Mouse (Mus musculus) spleen, postnatal 36 days (tissue): ENCODE data around the gene Lrrc46.

Source experiments
- DNase-seq, 2 experiments: peaks; one replicate each; pipeline ENCODE4 v3.0.0; 2022; ENCODE audit warnings: low spot score in 2 of 2, mixed read lengths in 1 of 2

Gene Lrrc46

DNA sequence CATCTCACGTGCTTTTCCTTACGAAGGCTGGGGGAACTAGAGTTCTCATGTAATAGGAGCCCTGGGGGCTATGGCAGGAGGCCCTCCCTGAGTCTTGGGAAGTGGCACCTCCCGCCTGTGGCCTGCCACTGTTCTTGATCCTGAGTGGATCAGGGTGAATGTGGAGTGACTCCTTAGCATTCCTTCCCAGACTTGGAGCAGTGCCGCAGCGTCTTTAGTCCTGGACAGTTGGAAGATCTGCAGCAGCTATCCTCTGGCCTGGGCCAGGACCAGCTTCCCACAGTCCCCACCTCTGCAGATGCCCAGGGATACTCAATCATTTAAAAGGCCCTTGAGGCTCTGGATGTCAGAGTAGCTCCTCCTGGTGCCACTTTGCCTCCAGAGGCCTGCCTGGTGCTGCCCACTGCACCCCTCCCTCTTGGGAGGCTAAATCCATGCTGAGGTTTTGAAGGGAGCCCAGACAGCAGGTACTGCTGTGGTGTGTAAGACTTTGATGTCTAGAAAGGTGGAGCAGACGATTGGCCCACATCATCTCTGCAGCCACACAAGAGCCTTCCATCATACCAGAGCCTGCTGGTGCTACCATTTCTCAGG lies 8.4 kb upstream of the Lrrc46 start:
- DNase-seq, result no peak

DNA sequence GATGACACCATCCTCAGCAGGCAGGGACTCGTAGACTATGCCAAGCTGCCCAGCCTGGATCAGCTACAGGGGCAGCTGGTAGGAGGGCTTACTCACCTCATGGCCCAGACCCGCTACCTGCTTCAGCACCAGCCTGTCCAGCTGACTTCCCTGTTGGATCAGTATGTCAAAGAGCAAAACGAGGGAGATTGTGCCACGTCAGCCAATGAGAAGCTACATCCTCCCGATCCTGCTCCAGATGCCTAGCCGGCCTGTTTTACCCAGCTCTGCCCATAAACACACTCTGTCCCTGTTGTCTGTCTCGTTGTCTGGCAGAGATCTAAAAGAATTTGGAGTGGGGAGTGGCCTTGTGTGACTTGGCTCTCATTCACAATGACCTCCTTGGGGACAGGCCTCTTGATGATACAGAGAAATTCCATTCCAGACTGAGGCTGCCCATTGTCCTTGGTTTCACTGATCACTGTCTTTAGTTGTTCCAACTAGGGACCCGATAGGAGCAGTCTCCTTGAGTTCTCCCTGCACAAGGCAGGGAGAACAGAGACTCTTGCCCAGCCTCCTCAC lies 7.0 kb upstream of the Lrrc46 start:
- DNase-seq, result no peak

DNA sequence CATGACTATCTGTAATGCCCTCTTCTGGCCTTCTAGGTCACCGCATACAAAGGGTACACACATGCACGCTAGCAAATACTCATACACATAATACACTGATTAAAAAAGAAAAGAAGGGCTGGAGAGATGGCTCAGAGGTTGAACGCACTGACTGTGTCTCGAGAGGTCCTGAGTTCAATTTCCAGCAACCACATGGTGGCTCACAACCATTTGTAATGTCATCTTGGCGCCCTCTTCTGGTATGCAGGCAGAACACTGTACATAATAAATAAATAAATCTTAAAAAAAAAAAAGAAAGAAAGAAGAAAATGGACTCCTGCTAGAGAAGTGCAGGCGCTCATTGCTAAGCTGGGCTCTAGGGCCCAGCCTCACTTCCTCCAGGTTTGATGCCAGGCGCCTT lies 4.7 kb upstream of the Lrrc46 start:
- DNase-seq, result no peak

DNA sequence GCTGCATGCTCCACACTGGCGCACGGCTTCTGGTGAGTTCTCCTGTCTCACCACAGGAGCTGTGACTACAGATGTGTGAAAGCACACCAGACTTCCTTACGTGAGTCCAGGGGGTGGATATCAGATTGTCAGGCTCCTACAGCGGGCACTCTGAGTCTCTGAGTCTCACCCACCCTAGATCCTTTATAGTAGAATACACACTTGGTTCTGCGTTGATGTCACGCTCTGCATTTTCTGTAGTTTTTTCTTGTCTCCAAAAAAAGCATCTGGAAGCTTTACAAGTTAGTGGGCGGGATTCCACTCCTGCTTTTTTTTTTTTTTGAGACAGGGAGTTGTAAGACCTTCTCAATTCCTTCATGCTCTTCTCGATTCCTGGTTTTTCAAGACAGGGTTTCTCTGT lies 3.7 kb upstream of the Lrrc46 start:
- no peak for DNase-seq

DNA sequence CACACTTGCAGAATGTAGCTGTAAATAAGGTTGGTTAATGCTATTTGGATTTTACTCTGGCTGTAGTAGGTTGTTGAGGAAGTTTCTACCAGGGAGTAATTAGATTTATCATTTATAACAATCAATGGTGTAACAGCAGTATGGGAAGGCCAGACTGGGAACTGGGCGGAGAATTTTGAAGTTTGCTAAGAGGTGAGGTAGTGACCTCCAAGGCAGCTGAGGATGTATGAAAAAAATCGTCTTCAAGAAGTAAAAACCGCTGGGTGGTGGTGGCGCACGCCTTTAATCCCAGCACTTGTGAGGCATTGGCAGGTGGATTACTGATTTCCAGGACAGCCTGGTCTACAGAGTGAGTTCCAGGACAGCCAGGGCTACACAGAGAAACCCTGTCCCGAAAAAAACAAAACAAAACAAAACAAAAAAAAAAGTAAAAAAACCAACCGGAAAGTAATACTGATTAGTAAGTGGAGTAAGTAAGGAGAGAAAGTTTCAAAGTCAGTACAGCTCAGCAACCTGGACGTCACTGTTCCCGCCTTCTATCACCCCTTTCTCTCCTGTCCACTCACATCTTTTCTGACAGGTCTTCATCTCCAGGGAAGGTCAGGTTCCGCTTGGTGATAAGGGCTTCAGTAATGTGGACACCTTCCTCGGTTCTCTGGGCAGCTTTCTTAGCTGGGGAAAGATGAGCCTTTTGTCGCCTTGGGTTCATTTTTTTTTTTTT lies 746 bp downstream of the Lrrc46 start:
- no peak for DNase-seq

DNA sequence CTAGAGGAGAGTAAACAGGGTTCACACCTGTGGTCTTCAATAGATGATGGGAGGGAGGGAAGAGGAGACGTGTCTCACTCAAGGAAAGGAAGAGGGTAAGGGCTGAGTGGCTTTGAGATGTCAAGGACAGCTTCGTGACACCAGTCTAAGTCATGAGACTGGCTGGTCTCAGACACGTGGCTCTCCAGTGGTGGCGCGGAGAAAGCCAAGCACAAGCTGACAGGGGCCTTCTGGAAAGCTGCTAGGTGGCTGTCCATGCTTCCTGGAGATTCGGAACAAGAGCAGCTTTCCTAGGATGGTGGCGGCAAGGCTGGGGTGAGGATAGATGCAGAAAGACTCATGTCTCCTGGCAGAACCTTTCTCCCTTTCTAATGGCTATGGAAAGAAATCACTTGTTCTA lies 2.3 kb downstream of the Lrrc46 start:
- no peak for DNase-seq

DNA sequence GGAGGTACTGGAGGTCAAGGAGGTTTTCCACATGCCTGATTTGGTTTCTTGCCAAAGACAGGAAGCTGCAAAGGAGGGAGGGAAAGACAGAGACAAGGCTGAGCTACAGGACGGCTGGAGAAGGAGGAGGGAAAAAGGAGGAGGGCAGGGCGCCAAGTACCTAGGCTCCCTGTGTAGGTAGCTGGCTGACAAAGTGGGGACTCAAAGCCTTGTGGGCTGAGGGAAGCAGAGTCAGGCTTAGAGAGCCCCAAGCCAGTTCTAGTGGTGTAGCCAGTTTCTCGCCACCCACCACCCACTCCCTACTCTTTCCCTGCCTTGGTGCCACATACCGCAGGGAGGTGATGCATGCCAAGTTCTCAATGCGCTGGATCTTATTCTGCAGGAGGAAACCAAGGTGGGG lies 5.1 kb downstream of the Lrrc46 start:
- DNase-seq, result no peak

DNA sequence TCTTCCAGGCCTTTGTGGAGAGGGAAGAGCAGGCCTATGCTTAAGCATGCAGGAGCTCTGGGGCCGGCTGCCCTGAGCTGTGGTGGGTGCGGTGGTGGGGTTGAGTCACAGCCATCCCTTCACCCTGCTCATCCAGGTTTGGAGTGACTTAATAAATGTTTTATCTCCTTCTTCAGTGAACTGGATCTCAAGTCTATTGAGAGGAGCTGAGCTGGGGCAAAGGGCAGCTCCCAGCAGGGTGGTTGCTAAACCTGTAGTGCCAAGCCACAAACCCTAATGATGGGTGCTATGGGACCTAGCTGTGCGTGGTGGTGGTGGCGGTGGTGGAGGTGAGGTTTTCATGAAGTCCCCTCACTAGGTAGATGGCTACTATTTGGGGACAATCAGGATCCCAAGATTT lies 7.4 kb downstream of the Lrrc46 start:
- no peak for DNase-seq

DNA sequence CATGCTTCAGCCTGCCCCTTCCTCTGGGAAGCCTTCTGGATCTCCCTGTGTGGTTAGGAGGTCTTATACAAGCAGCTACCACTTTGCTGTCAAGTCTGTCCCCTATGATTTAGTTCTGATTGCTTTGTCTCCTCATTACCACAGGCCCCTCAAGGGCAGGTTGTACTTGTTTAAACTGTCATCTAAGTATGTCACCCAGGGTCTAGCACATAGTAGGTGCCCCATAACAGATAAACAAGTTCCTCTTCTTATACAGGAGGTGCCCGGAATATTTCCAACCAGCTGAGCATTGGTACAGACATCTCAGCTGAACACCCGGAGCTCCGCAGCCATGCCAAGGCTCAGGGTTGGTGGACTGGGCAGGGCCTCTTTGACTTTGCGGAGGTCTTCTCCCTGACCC lies 8.7 kb downstream of the Lrrc46 start:
- DNase-seq, result no peak

DNA sequence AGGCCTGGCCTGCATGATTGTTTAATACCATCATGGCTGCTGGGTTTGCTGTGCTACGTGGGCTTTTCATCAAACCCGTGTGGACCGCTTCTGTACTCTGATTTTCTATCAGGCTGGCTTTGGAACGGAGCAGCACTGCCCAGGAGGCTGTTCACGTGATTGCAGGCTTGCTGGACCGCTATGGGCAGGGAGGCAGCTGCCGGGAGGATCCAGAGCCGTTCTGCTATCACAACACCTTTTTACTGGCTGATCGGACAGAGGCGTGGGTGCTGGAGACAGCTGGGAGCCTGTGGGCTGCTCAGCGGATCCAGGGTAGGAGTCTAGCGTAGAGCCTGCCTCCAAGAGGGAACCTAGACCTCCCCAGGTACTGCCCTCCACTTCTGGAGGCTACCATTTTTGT lies 9.2 kb downstream of the Lrrc46 start:
- no peak for DNase-seq

DNA sequence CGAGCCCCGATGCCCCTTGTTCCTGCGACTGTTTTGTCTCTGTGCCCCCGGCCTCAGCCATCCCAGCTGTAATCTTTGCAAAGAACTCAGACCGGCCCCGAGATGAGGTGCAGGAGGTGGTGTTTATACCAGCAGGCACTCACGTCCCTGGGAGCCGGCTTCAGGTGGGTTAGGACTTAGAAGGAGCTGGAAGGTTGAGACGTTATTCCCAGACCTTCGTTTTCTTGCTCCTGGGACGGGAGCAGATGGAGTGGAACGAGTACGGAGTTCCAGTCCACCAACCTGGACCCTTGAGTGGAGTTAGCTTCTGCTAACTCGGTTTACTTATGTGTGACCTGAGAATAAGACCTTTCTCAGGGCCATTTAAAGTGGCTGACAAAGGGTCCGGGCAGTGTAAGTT lies 10.8 kb downstream of the Lrrc46 start:
- DNase-seq, result no peak

DNA sequence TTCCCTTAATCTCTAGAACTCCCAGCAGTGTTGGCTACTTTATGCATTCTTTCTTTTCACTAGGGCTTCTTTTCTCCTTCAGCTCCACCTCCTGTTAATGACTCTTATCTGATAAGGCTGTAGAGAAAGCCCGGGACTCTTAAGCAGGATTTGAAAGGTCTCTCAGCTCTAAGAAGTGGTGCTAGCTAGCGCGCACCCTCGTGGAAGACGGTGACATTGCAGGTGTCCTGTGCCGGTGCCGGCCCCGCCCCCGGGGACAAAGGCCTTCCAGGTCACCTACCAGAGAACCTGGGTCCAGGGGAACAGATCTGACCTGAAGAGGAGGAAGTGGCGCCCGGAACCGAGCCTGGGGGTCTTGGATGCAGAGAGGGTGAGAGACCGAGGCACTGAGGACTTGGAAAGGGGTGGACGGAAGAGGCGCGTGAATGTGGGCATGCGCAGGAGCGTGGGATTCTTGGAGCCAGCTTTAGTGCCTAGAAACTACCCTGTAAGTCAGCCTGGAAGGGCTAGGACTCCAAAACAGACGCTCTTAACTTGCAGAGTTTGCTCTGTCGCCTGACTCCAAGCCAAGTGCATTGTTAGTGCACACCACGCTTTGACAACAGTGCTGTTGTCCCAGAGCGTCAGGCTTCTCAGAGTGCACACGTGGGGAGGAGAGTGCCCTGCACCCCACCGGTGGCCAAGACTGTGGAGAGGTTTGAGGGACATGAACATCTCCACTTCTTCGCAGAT lies 11.4 kb downstream of the Lrrc46 start, which contains the start of gene Scrn2:
TSS of gene Scrn2 (plus strand) at position 253 of the 732 bp plus-strand sequence.
- DNase-seq, result peak; percentile 71 to 77

DNA sequence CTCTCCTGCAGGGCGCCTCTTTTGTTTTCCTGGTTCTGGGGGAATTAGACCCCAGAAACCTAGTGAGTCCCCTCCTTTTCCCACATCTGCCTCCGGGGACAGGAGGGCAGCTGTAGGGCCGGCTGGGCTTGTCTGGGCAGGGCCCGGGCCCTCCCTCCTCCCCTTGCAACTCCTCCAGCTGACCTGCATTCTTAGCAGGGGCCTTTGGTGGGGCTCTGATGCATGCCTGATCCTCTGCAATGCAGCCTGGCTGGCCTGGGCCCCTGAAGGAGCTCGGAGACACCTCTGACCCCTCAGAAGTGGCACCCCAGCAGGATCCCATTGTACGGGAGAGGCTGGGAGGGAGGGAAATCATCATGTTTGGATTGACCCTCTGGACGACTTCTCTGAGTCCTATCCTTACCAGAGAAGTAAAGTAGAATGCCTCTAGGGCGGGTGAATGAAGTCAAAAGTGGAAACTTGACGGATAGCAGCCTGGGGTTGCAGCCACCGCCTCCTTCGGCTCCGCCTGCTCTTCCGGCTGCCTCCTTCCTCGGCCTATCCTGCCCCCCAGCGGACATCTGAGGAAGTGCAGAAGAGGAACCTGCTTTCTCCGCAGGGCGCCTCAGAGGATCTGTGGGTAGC lies 15.4 kb downstream of the Lrrc46 start:
- peak; percentile 86 to 88 for DNase-seq

DNA sequence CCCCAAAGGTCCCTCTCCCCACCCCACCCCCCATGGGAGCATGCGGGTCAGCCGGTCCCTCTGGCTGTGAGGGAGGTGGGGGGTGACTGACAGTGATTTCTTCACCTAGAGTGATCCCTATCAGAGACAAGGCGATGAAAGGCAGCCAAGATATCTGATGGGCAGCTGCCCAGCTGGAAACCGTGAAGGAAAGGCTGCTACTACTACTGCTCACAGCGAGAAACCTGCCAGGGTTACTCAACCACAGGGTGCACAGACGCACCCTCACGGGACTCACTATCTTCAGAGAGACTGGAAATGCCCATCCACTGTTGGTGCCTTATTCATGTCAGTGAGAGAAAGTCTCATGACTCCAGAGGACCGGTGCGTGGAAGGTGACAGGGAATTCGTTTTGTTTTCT lies 16.2 kb downstream of the Lrrc46 start:
- DNase-seq, result no peak

DNA sequence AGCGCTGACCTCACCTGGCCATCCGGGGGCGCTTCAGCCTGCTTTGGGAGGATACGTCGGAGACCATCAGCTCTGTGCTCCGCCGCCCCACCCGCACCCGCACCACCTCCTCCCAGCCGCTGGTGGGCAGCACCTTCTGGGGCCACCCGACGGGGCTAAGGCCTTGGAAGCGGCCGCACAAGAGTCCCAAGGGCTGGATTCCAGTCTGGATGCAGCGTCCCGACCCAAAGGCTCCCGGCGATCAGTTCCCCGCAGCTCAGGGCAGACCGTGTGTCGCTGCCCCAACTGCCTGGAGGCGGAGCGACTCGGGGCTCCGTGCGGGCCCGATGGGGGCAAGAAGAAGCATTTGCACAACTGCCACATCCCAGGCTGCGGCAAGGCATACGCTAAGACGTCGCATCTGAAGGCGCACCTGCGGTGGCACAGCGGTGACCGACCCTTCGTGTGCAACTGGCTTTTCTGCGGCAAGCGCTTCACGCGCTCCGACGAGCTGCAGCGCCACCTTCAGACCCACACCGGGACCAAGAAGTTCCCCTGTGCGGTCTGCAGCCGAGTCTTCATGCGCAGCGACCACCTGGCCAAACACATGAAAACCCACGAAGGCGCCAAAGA lies 19.2 kb downstream of the Lrrc46 start:
- DNase-seq, result peak; percentile 73

DNA sequence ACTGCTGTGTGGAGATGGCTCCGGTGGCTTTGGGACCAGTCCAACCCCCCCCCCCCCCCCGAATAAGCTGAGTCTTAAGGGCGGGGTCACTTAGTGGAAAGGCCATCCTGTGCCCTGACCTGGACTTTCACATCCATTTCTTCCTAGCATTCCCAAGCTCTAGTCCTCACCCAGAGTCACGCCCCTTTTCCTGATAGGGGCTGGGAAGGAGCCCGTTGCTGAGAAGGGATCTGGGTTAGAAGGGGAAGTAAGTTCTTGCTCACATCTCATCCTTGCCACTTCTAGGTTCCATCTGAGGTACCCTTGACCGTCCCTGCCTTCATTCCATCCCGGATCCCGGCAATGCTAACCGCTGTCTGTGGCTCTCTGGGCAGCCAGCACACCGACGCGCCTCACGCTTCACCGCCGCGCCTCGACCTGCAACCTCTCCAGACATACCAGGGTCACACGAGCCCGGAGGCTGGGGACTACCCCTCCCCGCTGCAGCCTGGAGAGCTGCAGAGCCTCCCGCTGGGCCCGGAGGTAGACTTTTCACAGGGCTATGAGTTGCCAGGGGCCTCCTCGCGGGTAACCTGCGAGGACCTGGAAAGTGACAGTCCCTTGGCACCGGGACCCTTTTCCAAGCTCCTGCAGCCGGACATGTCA lies 20.0 kb downstream of the Lrrc46 start:
- DNase-seq, result no peak

DNA sequence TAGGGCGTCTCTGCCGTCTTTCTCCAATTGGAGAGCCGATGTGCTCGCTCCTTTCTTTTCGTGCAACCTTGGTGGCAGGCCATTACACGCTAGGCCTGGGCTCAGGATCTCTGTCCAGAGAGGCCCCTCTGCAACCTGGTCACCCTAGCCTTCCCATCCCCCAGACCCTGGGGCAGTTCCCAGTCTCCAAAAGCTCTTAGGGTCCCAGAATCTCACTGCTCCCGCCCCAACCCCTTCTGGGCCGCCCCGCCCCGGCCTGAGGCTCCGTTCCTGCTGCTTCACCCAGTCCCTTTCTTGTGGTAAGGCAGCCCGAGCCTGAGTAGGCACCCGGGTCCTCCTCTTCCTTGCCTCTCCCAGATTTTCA lies 21.9 kb downstream of the Lrrc46 start:
- DNase-seq, result no peak

DNA sequence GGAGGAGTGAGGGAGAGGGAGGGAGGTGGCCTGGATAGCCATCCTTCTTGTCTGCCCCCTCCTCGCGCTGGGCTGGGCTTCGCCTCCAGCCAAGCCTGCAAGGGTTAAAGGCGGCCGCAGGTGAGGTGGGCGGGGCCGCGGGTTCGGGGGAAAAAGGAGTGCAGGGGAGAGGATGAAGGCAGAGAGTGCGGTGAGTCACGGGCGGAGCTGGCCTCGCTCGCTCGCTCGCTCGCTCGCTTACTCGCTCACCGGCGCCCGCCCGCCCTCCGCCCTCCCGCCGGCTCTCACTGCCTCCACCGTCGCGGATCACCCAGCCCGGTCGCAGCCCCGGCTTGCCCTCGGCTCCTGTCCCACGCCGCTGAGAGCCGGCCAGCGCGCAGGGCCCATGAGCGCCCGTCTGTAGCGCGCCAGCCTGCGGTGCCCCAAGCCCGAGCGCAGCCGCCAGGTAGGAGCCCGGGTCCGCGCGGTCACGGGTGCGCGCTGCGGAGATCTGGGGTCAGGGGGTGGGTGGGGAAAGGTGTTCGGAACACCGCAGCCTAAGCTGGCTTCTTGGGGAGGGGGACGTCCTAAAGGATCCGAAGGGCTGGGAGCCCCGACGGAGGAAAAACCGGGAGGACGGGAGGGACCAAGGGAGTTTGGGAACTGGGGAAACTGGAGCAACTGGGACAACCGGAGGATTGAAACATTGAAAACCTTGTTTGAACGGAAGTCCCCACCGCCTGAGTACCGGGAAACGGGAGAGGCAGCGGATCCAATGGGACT lies 22.4 kb downstream of the Lrrc46 start:
- DNase-seq, result peak in 1 of 2 experiments; percentile 21

DNA sequence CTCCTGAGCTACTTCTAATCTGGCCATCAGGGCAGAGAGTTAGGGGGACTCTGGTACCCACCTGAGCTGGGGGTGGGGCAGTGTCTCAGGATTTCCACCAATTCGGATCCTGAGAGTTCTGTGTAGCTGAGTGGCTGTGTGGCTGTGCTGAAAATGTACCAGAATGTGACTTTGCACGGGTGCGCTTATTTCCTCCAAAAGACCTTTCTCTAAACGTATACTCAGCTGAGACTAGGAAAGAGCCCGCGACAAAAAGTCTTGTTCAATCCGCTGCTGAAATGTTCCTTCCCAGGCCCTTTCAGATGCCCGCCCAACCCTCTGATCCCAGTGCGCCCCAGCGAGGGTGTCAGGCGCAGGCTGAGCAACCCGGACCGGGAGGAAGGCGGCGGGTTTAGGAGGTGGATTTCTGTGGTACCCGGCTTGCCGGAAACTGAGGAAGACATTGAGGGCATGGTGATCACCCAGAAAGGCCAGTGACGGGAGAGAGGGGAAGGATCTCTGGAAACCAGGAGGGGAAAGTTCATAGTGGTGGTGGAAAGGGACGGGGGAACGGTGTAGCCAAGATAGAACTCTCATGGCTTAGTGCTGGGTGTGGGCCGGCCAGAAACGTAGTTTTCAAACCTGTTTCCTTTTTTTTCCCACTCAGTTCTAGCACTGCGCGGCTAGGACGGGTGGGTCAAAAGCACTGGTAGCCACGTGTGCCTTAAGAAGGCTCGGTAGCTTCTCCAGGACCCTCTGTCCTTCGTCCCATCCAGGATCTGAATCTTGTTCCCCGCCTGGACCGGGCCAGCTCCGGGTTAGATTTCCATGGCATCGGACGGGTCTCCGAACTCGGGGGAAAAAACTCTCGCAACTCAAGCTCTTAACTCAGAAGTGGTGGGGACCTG lies 23.3 kb downstream of the Lrrc46 start:
- no peak for DNase-seq
